Mouse (Mus musculus) lung, postnatal 14 days (tissue): Measurements from ENCODE around the gene Pcp4.

ENCODE experiments used
- DNase-seq: peaks from one replicate; pipeline ENCODE4 v3.0.0; 2021

Gene Pcp4

DNA sequence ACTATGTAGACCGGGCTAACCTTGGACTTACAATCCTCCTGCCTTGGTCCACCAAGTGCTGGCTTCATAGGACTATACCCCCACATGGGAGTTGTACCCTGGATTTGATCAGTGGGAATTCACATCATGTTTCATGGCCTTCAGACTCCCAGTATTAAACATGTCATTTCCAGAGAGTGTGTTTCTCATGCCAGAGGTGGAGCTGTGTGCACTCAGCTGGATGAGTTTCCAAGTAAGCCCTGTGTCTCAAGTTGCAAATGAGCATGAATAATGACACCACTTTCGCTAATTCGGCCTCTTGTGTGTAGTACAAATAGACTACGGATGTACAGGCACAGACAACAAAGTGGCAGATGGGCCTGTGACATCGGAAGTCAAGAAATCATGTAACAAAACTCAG is 20.6 kb downstream of the Pcp4 start:
- DNase-seq: no peak

DNA sequence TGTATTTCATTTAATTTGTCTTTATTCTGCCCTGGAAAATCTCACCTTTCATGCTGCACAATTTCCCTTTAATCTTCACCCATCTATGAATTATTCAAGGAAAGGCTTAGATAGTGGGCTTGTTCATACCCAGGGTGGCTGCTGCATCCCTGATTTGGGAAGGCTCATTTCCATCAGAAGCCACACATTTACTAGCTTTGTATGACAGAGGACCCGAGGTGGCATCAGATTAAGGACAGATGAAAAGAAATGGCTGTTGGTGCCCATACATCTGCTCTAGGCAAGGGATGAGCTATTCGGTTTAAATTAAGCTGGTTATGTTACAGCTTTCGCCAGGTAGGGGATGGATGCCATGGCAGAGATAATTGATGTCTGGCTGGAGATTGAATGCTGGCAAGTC is 24.1 kb downstream of the Pcp4 start:
- DNase-seq: no peak

DNA sequence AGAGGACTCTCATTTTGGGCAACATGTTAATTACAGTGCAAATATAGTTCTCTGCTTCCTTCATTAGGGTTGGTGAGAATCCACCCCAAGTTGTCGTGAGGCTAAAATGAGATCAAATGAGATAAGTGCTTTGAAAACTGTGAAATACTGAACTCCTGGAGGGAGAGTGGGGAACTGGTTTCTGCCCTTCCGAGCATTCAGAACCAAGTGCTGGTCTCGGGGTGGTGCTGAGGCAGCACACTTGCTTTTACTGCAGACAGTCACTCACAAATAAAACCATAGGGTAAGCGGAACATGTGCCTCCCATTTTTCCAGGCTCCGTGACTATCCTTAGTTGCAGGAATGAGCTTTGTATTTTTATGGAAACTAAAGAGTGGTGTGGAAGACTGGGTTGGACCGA is 26.7 kb downstream of the Pcp4 start:
- no peak for DNase-seq

- DNase-seq: no peak
These were observed 31.5 kb downstream of the Pcp4 start for GRCm38 (mm10) chr16:96498951-96499350.

- DNase-seq: no peak
These were observed 33.8 kb downstream of the Pcp4 start for GRCm38 (mm10) chr16:96501241-96501640.

- DNase-seq: no peak
These were observed 35.2 kb downstream of the Pcp4 start for GRCm38 (mm10) chr16:96502586-96502985.

DNA sequence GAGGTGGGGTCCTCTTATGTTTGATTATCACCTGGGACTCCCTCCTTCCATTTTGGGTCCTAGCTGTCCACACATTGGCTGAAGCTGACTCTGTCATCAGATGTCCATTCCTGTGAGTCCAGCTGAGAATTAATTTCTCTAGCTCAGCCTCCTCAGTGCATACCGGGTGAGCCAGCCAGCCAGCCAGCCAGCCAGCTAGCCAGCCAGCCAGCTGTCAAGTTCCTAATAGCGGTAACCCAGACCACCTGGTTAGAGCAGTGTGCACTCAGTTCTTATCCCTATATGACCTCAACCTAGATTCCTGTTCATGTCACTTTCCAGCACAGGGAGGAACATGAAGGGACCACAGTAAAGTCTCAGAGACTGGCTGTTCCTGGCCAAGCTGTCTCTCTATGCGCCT is 47.1 kb downstream of the Pcp4 start:
- DNase-seq: no peak

DNA sequence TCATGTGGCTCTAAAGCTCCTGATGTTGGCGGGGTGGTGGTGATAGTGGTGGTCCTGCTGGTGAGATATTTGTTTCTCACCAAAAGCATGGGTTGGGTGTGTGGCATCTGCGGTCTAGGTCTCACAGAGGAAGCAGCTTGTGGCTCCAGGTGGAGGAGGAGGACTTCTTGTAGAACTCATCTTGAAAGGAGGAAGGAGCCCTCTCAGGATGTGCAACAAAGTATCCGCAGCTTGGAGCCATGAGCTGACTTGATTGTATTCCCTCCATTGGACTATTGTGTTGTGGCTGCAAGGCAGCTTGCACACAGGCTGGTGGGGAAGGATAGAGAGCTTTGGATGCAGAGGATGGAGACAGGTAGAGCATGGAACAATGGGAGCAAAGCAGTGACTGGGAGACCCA is 60.1 kb downstream of the Pcp4 start:
- DNase-seq: no peak

DNA sequence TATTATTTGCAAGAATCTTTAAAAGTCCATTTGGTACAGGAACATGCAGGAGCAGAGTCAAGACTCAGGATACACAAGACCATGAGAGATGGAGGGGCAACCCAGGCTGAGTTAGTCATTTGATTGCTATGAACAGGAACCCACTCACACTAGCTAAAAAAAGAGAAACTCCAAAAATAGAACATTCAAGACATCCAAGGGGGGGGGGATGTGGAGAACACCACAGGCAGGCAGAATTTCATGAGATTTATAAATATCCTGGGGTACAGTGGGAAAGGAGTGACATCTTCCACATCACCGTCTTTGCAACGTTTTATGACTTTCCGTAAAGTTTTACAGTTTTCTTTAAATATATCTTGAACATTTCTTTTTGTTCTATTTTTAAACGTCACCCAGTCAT is 61.1 kb downstream of the Pcp4 start:
- no peak for DNase-seq

DNA sequence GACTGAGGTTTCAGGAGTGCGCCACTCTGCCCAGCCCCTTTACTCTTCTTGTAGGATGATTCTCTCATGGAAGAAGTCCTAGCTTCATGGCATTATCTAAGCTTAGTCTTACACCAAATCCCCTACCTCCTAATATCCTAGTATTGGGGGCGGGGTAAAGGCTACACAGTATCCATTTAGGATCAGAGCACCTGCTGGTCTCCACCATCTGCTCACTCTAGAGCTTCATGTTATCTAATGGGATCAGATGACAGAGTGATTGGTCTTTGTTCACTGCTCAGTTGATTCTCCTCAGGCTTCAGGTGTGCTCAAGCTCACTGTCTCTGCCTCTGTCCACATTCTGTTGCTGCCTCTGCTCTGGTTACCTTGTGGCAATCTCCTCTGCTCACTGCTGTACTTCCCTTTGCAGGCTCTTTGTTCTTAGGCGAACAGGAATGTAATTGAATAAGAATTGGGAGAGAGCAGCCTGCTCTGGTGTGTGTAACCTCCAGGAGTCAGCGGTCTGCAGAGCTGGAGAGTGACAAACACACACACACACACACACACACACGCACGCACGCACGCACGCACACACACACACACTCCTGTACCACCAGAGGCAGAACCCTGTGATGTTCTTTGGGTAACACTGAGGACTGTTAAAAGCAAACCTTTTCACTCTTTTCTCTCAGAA is 62.6 kb downstream of the Pcp4 start:
- DNase-seq: no peak

GRCm38 (mm10) chr16:96530569-96530898 is 63.1 kb downstream of the Pcp4 start:
- DNase-seq: no peak

DNA sequence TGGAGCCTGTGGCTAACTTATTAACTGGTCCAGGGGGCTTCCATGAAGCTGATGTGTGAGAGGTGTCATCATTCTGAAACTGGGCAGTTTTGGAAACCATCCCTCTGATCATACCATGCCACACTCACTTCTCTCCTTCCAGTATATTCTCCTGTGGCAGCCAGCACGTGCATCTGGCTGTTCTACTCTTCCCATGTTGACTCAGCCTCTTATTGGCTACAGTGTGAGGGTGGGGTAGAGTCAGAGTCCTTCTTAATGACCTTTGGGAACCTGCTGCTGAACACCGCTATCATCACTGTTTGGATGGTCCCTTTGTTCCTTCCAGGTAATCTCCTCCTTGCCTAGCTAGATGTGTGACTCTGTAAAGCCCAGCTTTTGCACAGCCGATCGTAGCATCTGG is 63.6 kb downstream of the Pcp4 start:
- DNase-seq: no peak

- DNase-seq: no peak
These were observed 66.3 kb downstream of the Pcp4 start for GRCm38 (mm10) chr16:96533710-96534109.

DNA sequence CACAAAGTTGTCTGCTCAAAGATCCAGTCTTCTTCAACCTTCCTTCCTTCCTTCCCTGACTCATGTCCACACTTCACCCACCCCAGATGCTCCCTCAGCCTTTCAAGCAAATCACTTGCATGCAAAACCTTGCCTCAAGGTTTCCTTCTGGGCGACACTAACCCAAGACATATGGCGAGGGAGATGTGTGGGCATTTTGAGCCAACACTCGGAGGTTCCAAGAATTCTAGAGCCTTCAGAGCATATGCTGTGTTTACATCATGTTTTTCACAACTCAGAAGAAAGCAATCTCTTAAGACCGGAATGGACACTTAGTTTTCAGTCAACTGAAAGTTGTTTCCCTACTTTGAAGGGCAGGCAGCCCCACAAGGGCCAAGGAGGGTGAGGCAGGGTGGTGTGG is 67.9 kb downstream of the Pcp4 start:
- DNase-seq: no peak

- DNase-seq: no peak
These were observed 69.0 kb downstream of the Pcp4 start for GRCm38 (mm10) chr16:96536426-96536825.

GRCm38 (mm10) chr16:96539091-96539490 is 71.7 kb downstream of the Pcp4 start:
- DNase-seq: no peak

DNA sequence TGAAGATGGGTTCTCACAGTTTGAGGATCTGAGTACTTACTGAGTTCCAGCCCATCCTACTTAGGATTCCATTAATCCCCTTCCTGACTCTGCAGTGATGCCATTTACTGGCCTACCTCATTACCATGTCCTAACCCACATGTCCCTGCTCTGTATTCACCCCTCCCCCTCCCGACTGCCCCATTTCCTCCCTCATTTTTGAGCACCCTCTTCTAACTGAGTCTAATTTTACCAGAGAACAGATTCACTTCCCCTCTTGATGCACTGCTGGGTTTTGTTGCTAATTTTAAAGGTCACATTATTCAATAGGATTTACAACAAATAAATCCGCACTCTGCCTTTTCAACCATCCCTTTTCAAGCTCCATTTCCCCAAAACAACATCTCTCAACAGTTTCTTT is 73.7 kb downstream of the Pcp4 start:
- DNase-seq: peak; percentile 4

- no peak for DNase-seq
These were observed 85.3 kb downstream of the Pcp4 start for GRCm38 (mm10) chr16:96552680-96553079.

DNA sequence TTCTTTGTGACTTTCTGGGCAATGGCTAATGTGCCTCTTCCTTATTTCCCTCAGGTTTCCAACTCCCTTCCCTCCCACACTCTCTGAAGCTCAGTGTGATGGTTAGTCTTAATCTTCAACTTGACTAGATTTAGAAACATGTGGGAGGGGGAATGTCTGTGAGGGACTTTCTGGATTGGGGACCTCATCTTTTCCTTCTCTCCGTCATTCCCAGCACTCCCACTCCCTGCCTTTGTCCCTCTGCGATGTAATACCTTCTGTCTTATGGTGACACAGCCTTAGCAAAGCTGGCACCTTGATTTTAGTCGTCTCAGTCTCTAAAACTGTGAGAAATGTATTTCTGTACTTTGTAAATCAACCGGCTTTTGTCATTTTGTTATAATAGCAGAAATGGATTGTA is 88.0 kb downstream of the Pcp4 start:
- DNase-seq: no peak

- DNase-seq: no peak
These were observed 89.2 kb downstream of the Pcp4 start for GRCm38 (mm10) chr16:96556621-96557020.

GRCm38 (mm10) chr16:96558341-96558740 is 90.9 kb downstream of the Pcp4 start:
- DNase-seq: no peak

DNA sequence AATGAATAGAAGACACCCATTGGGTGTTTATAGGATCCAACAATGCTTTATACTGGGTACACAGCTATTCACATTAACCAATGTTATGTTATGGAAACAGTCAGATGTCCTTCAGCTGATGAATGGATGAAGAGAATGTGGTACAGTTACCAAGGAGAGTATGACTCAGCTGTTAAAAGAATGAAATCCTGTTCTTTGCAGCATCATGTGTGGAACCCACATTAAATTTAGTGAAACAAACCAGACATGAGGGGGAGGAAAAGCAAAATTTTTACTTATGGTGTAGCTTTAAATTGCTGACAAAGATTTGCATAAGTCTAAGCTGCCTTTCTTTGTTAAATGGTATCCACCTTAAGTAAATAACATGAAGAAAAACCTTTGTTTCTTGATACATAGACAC is 92.4 kb downstream of the Pcp4 start:
- DNase-seq: no peak

GRCm38 (mm10) chr16:96563350-96564257 is 96.2 kb downstream of the Pcp4 start:
- no peak for DNase-seq

DNA sequence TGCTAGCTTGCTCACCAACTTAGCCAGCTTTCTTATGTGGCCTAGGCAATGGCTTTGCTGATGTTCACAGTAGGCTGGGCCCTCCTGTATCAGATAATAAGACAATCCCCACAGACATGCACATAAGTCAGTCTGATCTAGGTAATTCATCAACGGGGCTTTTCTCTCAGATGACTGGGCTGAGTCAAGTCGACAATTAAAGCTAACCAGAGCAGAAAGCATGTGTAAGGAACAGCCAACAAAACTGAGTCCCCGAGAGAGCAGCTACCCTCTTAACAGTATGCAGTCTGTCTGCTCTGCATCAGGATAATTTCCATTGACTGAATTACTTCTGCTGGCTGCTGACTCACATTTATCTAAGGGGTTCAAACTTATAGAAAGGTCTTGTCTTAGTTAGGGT is 100.0 kb downstream of the Pcp4 start:
- no peak for DNase-seq
